Mouse (Mus musculus): ENCODE results near the gene Ipo11.

The Ipo11 gene

DNA sequence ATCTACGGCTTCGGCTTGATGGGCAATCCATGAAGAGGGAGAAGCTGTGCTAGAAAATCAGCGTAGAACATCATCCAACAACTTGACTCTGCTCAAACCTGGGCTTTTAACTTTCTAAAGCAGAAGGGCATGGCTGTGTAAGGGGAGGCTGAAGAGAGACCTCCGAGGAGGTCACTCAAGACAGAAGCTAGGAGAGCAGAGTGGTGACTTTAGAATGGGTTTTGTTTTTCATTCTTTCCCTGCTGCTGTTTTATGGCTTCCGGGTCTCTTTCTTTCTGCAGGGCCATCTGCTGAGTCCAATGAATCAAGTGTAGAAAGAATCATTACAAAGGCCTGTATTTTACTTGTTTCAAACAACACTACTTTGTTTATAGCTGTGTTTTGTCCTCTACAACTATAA, 119.7 kb downstream of the Ipo11 start:
- no peak for DNase-seq (ENCODE audit: low spot score)

DNA sequence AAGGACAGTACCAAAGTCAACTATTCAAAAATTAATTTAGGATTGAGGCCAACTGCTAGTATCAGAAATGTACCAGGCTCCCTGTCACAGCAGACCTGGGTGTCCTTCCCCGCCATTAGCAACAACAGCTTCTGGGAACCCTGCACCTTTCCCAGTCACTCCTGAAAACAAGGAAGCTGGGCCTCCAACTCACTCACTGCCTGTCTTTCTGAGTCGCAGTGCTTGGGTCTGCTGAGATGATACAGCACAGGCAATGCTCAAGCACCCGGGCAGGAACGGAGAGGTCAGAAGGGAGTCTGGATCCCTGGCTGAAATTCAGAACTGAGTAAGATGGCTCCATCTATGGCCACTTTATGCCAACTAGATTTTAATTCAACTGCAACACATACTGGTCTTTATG, 123.2 kb downstream of the Ipo11 start:
- DNase-seq (ENCODE audit: low spot score): no peak

- DNase-seq (ENCODE audit: low spot score): no peak
Observed at GRCm38 (mm10) chr13:106813087-106813486, 123.7 kb downstream of the Ipo11 start.

GRCm38 (mm10) chr13:106810156-106810555, 126.6 kb downstream of the Ipo11 start:
- no peak for DNase-seq (ENCODE audit: low spot score)

GRCm38 (mm10) chr13:106808821-106809220, 127.9 kb downstream of the Ipo11 start:
- no peak for DNase-seq (ENCODE audit: low spot score)

GRCm38 (mm10) chr13:106808315-106808714, 128.4 kb downstream of the Ipo11 start:
- no peak for DNase-seq (ENCODE audit: low spot score)

DNA sequence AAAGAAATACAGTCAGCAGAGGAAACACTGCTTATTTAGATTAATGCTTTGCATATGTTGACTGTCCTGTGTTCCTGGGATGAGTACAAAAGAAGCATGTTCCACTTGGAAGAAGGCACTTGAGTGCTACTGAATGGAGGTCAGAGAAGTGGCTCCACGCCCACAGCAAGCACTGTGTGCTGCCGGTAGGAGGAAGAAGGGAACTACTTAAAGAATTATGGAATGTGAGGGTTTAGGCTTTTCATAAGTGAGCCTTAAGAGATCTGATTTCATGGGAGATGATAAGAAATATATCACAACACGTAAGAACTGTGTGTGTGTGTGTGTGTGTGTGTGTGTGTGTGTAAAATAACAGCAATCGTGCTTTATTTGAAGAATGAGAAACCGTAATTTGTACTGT, 129.5 kb downstream of the Ipo11 start:
- DNase-seq (ENCODE audit: low spot score): no peak

- DNase-seq (ENCODE audit: low spot score): no peak
Observed at GRCm38 (mm10) chr13:106805146-106805545, 131.6 kb downstream of the Ipo11 start.

GRCm38 (mm10) chr13:106798026-106798425, 138.7 kb downstream of the Ipo11 start:
- no peak for DNase-seq (ENCODE audit: low spot score)

DNA sequence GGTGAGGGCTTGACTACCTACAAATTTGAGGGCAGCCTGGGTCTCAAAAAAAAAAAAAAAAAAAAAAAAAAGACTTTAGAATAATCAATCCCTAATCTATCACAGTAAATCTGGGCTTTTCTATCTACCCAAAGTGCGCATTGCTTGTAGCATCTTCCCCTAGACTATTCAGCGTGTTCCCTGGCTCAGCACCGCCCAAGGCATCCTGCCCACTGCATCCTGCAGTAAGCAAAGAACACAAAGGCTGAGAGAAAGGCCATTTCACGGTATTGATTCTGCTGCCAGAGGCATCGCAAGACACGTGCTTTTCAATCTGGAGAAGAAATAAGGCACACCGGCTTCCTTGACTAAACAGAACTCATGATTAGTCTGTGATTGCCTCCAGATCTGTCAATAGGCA, 147.9 kb downstream of the Ipo11 start:
- no peak for DNase-seq (ENCODE audit: low spot score)

GRCm38 (mm10) chr13:106768807-106769206, 168.0 kb downstream of the Ipo11 start:
- DNase-seq (ENCODE audit: low spot score): no peak

- DNase-seq (ENCODE audit: low spot score): no peak
Observed at GRCm38 (mm10) chr13:106762611-106763010, 174.1 kb downstream of the Ipo11 start.

- no peak for DNase-seq (ENCODE audit: low spot score)
Observed at GRCm38 (mm10) chr13:106761661-106762060, 175.1 kb downstream of the Ipo11 start.

DNA sequence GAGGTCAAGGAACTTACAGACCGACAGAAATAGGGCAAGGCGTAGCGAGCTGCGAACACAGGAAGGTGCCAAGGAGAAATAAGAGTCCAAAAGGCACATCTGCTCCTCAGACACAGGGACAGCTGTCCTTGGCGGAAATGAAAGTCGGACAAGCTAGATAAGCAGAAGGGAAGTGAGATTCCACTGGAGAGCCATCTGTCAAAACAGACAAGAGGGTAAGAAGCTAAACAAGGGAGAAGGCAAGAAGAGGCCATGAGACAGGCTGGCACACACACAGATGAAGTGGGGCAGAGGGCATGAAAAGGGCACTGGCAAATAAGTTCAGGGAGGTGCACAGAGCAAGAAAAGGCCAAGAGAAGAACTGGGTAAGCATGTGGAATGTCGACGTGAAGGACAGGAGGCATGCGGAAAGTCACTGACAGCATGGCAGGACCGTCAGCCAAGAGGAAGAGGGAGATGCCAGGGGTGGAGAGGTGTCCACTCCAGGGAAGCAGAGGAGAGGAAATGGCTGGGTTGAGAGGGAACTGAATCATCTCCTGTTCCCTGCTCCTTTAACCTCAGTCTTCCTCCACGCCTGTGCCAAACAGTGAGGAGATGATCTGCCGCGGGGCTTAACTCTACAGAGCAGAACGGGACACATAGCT, 176.4 kb downstream of the Ipo11 start:
- no peak for DNase-seq (ENCODE audit: low spot score)

GRCm38 (mm10) chr13:106755892-106756291, 180.9 kb downstream of the Ipo11 start:
- no peak for DNase-seq (ENCODE audit: low spot score)

DNA sequence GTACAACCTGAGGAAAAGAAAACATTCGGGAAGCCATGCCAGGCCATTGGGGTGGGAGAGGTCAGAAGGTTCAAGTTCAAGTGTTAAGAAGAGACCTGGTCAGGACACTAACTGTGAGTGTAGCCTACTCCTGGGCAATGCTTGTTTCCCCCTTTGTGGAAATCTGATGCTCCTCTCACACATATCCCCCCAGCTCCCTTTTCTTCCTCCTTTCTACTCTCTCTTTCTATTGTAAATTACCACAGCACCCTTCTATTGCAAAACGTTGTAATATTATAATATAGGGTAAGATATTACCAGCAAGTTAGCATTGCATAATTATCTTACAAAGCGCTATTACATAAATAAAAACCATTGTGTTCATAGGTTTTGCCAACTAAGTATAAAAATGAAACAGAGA, 182.5 kb downstream of the Ipo11 start:
- no peak for DNase-seq (ENCODE audit: low spot score)

DNA sequence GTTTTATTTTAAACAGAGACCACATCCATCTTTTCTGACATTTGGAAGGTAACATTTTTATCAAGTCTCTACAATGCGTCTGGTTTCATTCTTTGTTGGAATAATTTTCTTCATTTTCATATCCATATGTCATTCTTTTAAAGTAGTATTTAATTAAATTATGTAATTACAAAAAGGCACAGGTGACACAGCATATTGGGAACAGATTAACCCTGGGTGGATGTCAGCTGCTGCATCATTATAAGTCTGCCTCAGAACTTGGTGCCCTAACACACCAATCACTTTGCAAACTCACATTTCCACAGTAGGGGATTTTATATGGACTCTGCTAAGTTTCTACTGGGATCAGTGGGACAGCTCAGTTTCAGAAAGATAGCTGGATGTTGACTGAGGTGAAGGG, 184.8 kb downstream of the Ipo11 start:
- no peak for DNase-seq (ENCODE audit: low spot score)

DNA sequence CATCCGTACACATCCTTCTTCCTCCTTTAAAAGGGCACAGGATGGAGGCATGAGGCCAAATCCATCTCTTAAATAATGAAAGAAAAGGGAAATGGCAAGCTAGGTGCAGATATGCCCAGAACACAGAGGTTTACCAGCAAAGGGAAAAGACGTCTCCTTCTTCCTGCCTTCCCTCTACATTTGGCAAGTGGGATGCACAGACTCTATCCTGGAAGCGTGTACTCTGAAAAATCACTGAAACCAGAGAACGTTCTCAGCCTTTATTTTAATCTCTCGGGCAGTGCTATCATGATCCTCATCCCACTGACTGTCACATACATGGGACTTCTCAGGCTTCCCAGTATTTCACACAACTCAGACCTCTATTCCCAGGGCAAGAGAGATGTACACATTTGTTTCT, 189.9 kb downstream of the Ipo11 start:
- no peak for DNase-seq (ENCODE audit: low spot score)

DNA sequence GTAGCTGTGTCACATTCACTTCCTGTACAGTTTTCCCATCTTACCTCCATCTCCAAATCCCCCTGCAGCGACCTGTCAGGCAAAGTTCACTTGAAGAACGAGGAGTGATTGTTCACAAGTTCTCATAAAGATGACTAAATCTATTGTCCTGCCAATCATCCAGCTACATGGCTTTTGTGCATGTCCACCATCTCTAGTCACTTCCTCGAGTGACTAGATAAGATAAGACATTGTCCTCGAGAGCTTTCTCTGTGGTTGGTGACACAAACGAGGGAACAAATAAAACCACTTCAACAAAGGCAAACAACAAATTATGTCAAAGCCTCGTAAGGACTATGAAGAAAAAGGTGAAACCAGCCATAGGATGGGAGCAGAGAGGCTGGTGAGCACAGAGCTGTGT, 191.6 kb downstream of the Ipo11 start:
- no peak for DNase-seq (ENCODE audit: low spot score)

Measured in c-Kit-positive CD71-positive TER-119-positive erythroid progenitor cells, embryonic 14.5 days (primary cell).